8 mouse cellular contexts compared by ENCODE assay signal in genomic region chr3:107332127-107332959, GRCm38 (mm10). TPM values are rescaled to one million over a fixed set of nuclear protein-coding genes. Genes with fewer than 3 reads are reported as not detected.
DNase-seq lines count a peak whose midpoint lies in the region; ATAC-seq and TF ChIP-seq lines count a peak whose summit lies in the region.

No protein-coding gene starts in this region.

- H3K9ac ChIP-seq in intestine, embryonic 15.5 days: peak overlapping the region; percentile 89
- peak overlapping the region; percentile 77 for H3K9ac ChIP-seq in midbrain, embryonic 15.5 days

- no peaks in the 10 kb centered on the region for H3K27me3 ChIP-seq in intestine, embryonic 15.5 days (replicated peaks)
- no peaks in the 10 kb centered on the region for H3K27me3 ChIP-seq in limb, embryonic 10.5 days (ENCODE audit: low read depth, poor library complexity, severe bottlenecking)
- H3K27me3 ChIP-seq in midbrain, embryonic 15.5 days (replicated peaks): no peaks in the 10 kb centered on the region

- peak overlapping the region; percentile 50 for H3K4me3 ChIP-seq in cortical plate, adult 2 months (ENCODE audit: insufficient read depth, low read length)
- peak overlapping the region; percentile 84 for H3K4me3 ChIP-seq in intestine, embryonic 15.5 days (replicated peaks)
- H3K4me3 ChIP-seq in limb, embryonic 10.5 days: peak overlapping the region; percentile 97
- H3K4me3 ChIP-seq in midbrain, embryonic 15.5 days: peak overlapping the region; percentile 78

- H3K4me2 ChIP-seq in intestine, embryonic 15.5 days (replicated peaks): peak overlapping the region; percentile 81
- H3K4me2 ChIP-seq in midbrain, embryonic 15.5 days: peak overlapping the region; percentile 82

- H3K9me3 ChIP-seq in intestine, embryonic 15.5 days: no peaks in the 10 kb centered on the region
- no peaks in the 10 kb centered on the region for H3K9me3 ChIP-seq in limb, embryonic 10.5 days (replicated peaks)
- H3K9me3 ChIP-seq in midbrain, embryonic 15.5 days: no peaks in the 10 kb centered on the region

- H3K27ac ChIP-seq in cortical plate, adult 2 months (ENCODE audit: insufficient read depth, low read length): peak overlapping the region; percentile 65
- H3K27ac ChIP-seq in intestine, embryonic 15.5 days: peak overlapping the region; percentile 91
- peak overlapping the region; percentile 98 for H3K27ac ChIP-seq in limb, embryonic 10.5 days
- peak overlapping the region; percentile 88 for H3K27ac ChIP-seq in midbrain, embryonic 15.5 days

- TF ChIP-seq CTCF in cortical plate, adult 2 months (IDR thresholded peaks at IDR 0.05; ENCODE audit: extremely low read depth, insufficient read depth, low read length): no peak

- under 1% methylated on average over 75 of the region's 75 CpGs for WGBS in intestine, embryonic 15.5 days
- under 1% methylated on average over 75 of the region's 75 CpGs for whole genome bisulfite sequencing in limb, embryonic 10.5 days
- under 1% methylated on average over 75 of the region's 75 CpGs for WGBS in midbrain, embryonic 15.5 days

- no peak for TF ChIP-seq POLR2A in cortical plate, adult 2 months (IDR thresholded peaks at IDR 0.05; ENCODE audit: extremely low read depth, insufficient read depth, low read length)

- peak; percentile 14; the same call in 1 of the 2 replicates for ATAC-seq in intestine, embryonic 15.5 days
- ATAC-seq in midbrain, embryonic 15.5 days (replicated peaks): peak; percentile 1

- DNase-seq in cerebellum, adult 11-12 months: peak; percentile 77
- DNase-seq in cerebellum, postnatal 25 days: no peak
- DNase-seq in gastrocnemius, postnatal 10 days: peak; percentile 51
- DNase-seq in limb, embryonic 10.5 days (ENCODE audit: low spot score): no peak
- peak; percentile 32 for DNase-seq in telencephalon, adult 2 months (ENCODE audit: low read depth, low spot score)

- peaks cover 5% of the 10 kb centered on the region for H3K4me1 ChIP-seq in cortical plate, adult 2 months (ENCODE audit: control insufficient read depth, insufficient read depth, low read length)
- H3K4me1 ChIP-seq in intestine, embryonic 15.5 days (replicated peaks): peaks cover 20% of the 10 kb centered on the region
- H3K4me1 ChIP-seq in limb, embryonic 10.5 days: peaks cover 38% of the 10 kb centered on the region
- peaks cover 38% of the 10 kb centered on the region for H3K4me1 ChIP-seq in midbrain, embryonic 15.5 days

- H3K36me3 ChIP-seq in intestine, embryonic 15.5 days: peaks cover 11% of the 10 kb centered on the region
- H3K36me3 ChIP-seq in limb, embryonic 10.5 days: peaks cover 43% of the 10 kb centered on the region
- 0 out of 2 replicates have a peak, but pooled peaks cover 4% of the 10 kb centered on the region for H3K36me3 ChIP-seq in midbrain, embryonic 15.5 days (replicated peaks)

RNA-seq across cellular contexts. Expression of gene Rbm15, which starts 1.1 kb away (rescaled TPM):
- 6.4 and 6.9 TPM in 2 replicates for polyA plus RNA-seq in cortical plate, adult 2 months (2012; rRNA removed)
- 10 to 100 TPM; 19.2 to 24.1 TPM for total RNA-seq in gastrocnemius, postnatal 10 days (2021)
- polyA plus RNA-seq in intestine, embryonic 15.5 days (2015; fragmentation: Nextera tagmentation; extraction: Ambion mirVana): 13.9 and 15.1 TPM in 2 replicates
- polyA plus RNA-seq in limb, embryonic 10.5 days (2016; fragmentation: Nextera tagmentation; extraction: Ambion mirVana): 17.2 and 17.4 TPM in 2 replicates
- polyA plus RNA-seq in midbrain, embryonic 15.5 days (2015; fragmentation: Nextera tagmentation; extraction: Ambion mirVana): 6.8 TPM in 2 replicates

RNA-seq across cellular contexts. Expression of gene Slc16a4, which starts 41.3 kb away (rescaled TPM):
- 2.5 and 2.8 TPM in 2 replicates for polyA plus RNA-seq in cortical plate, adult 2 months (2012; rRNA removed)
- under 1 TPM; 0.16 to 0.18 TPM for total RNA-seq in gastrocnemius, postnatal 10 days (2021)
- 2.5 and 2.7 TPM in 2 replicates for polyA plus RNA-seq in intestine, embryonic 15.5 days (2015; fragmentation: Nextera tagmentation; extraction: Ambion mirVana)
- 1.9 and 4.2 TPM in 2 replicates for polyA plus RNA-seq in limb, embryonic 10.5 days (2016; fragmentation: Nextera tagmentation; extraction: Ambion mirVana)
- polyA plus RNA-seq in midbrain, embryonic 15.5 days (2015; fragmentation: Nextera tagmentation; extraction: Ambion mirVana): 2.3 and 2.8 TPM in 2 replicates

RNA-seq across cellular contexts. Expression of gene Lamtor5, which starts 53.7 kb away (rescaled TPM):
- 115 and 123 TPM in 2 replicates for polyA plus RNA-seq in cortical plate, adult 2 months (2012; rRNA removed)
- total RNA-seq in gastrocnemius, postnatal 10 days (2021): 10 to 100 TPM; 50.5 to 53.2 TPM
- polyA plus RNA-seq in intestine, embryonic 15.5 days (2015; fragmentation: Nextera tagmentation; extraction: Ambion mirVana): 200 and 209 TPM in 2 replicates
- polyA plus RNA-seq in limb, embryonic 10.5 days (2016; fragmentation: Nextera tagmentation; extraction: Ambion mirVana): 174 and 179 TPM in 2 replicates
- 177 and 189 TPM in 2 replicates for polyA plus RNA-seq in midbrain, embryonic 15.5 days (2015; fragmentation: Nextera tagmentation; extraction: Ambion mirVana)

Comparison
In these comparisons a context has a peak if more than half of its experiments do, and no peak if none do; other contexts are left out.
1. DNase-seq: peak in cerebellum, adult 11-12 months (single experiment), gastrocnemius, postnatal 10 days (single experiment) and telencephalon, adult 2 months (single experiment); none in cerebellum, postnatal 25 days (0 of 2) and limb, embryonic 10.5 days (single experiment).
2. Peak in every context shown above with its lines, with median percentiles within 50 percentile points of each other: H3K27ac ChIP-seq and H3K4me3 ChIP-seq.